Mouse (Mus musculus) MEL (cell line): ENCODE measurements around the gene Scaf4. TPM values are rescaled to one million over a fixed set of nuclear protein-coding genes. Genes with fewer than 3 reads are reported as not detected.
A peak's percentile ranks its signal among the peaks of the same experiment; 100 is the strongest.

ENCODE experiments used
- DNase-seq: peaks from one replicate; pipeline ENCODE4 v3.0.0; 2011; ENCODE audit warnings: low read depth, low spot score
- H3K27ac ChIP-seq: 2 replicates; pipeline ENCODE4 v1.5.1; 2012; ENCODE audit warnings: low read depth, mild to moderate bottlenecking, control low read depth, low read length, moderate library complexity; ENCODE audit not compliant: control insufficient read depth
- H3K27me3 ChIP-seq, 2 experiments: fragments of 150-350 bp in 1 of 2; sonication (generic) in 1 of 2; 2 replicates each; pipeline ENCODE4 v1.6.1; 2012; ENCODE audit warnings: low read length in 2 of 2, mild to moderate bottlenecking in 2 of 2, improper control_type of control experiment in 1 of 2, moderate library complexity in 1 of 2; ENCODE audit not compliant: insufficient read depth in 2 of 2, control insufficient read depth in 1 of 2
- H3K36me3 ChIP-seq, 2 experiments: 2 replicates each; pipeline ENCODE4 v1.6.1; 2012 to 2014; ENCODE audit warnings: low read length in 2 of 2, improper control_type of control experiment in 1 of 2, inconsistent platforms in 1 of 2, mild to moderate bottlenecking in 1 of 2; ENCODE audit not compliant: insufficient read depth in 2 of 2, control insufficient read depth in 1 of 2
- H3K4me1 ChIP-seq, 2 experiments: fragments of 150-350 bp in 1 of 2; sonication (generic) in 1 of 2; 2 replicates each; pipeline ENCODE4 v1.6.1; 2012; ENCODE audit warnings: low read length in 2 of 2, improper control_type of control experiment in 1 of 2, mild to moderate bottlenecking in 1 of 2; ENCODE audit not compliant: insufficient read depth in 2 of 2, control insufficient read depth in 1 of 2
- H3K4me3 ChIP-seq, 2 experiments: fragments of 150-350 bp in 1 of 2; sonication (generic) in 1 of 2; 2 replicates each; pipeline ENCODE4 v1.5.1; 2012; ENCODE audit warnings: low read depth in 2 of 2, low read length in 2 of 2, mild to moderate bottlenecking in 2 of 2, moderate library complexity in 2 of 2, control low read depth in 1 of 2, improper control_type of control experiment in 1 of 2; ENCODE audit not compliant: control insufficient read depth in 1 of 2, insufficient read depth in 1 of 2
- H3K79me2 ChIP-seq: 2 replicates; pipeline ENCODE4 v1.6.1; 2012; ENCODE audit warnings: mild to moderate bottlenecking, low read length, moderate library complexity; ENCODE audit not compliant: control insufficient read depth, poor library complexity, insufficient read depth
- H3K9ac ChIP-seq: 2 replicates; pipeline ENCODE4 v1.6.1; 2012; ENCODE audit warnings: low read depth, mild to moderate bottlenecking, control low read depth, low read length, moderate library complexity; ENCODE audit not compliant: control insufficient read depth, poor library complexity, severe bottlenecking
- H3K9me3 ChIP-seq: fragments of 150-350 bp; sonication (generic); replicated peaks from 2 replicates; pipeline ENCODE4 v1.6.1; 2012; ENCODE audit warnings: mild to moderate bottlenecking, low read length, improper control_type of control experiment, moderate library complexity; ENCODE audit not compliant: insufficient read depth
- BHLHE40 ChIP-seq: IDR thresholded peaks from 2 replicates; pipeline ENCODE4 v1.6.1; 2012; ENCODE audit warnings: low read depth, mild to moderate bottlenecking, inconsistent platforms, low read length, improper control_type of control experiment, borderline replicate concordance
- CTCF ChIP-seq, 3 experiments: IDR thresholded peaks in 2 of 3; conservative IDR thresholded peaks in 1 of 3; 2 replicates each; pipeline ENCODE4 v1.5.1; 2011 to 2012; ENCODE audit warnings: low read length in 3 of 3, low read depth in 2 of 3, mild to moderate bottlenecking in 2 of 3, improper control_type of control experiment in 1 of 3, inconsistent platforms in 1 of 3, mixed read lengths in 1 of 3, moderate library complexity in 1 of 3; ENCODE audit not compliant: control insufficient read depth in 1 of 3, insufficient read depth in 1 of 3, poor library complexity in 1 of 3, severe bottlenecking in 1 of 3
- E2F4 ChIP-seq: IDR thresholded peaks from 2 replicates; pipeline ENCODE4 v1.6.1; 2011; ENCODE audit warnings: low read depth, low read length, improper control_type of control experiment, borderline replicate concordance
- ELF1 ChIP-seq: IDR thresholded peaks from 2 replicates; pipeline ENCODE4 v1.6.1; 2014; ENCODE audit warnings: low read depth, mild to moderate bottlenecking, inconsistent platforms, low read length, improper control_type of control experiment, moderate library complexity
- EP300 ChIP-seq, 2 experiments: IDR thresholded peaks; 2 replicates each; pipeline ENCODE4 v1.6.1; 2011; ENCODE audit warnings: improper control_type of control experiment in 2 of 2, low read length in 2 of 2, low read depth in 1 of 2, mild to moderate bottlenecking in 1 of 2
- ETS1 ChIP-seq: IDR thresholded peaks from 2 replicates; pipeline ENCODE4 v1.6.1; 2012; ENCODE audit warnings: low read depth, mild to moderate bottlenecking, inconsistent platforms, low read length, improper control_type of control experiment, moderate library complexity
- GABPA ChIP-seq: IDR thresholded peaks from 2 replicates; pipeline ENCODE4 v1.6.1; 2012; ENCODE audit warnings: low read depth, mild to moderate bottlenecking, inconsistent platforms, low read length, improper control_type of control experiment, moderate library complexity
- GATA1 ChIP-seq: IDR thresholded peaks from 2 replicates; pipeline ENCODE4 v1.6.1; 2011; ENCODE audit warnings: low read depth, low read length, improper control_type of control experiment
- HCFC1 ChIP-seq: IDR thresholded peaks from 2 replicates; pipeline ENCODE4 v1.6.1; 2012; ENCODE audit warnings: low read depth, mild to moderate bottlenecking, inconsistent platforms, low read length, improper control_type of control experiment, moderate library complexity
- JUND ChIP-seq: IDR thresholded peaks from 2 replicates; pipeline ENCODE4 v1.6.1; 2011; ENCODE audit warnings: low read depth, mild to moderate bottlenecking, improper control_type of control experiment, low read length
- KAT2A ChIP-seq: conservative IDR thresholded peaks from 2 replicates; pipeline ENCODE4 v1.6.1; 2012; ENCODE audit warnings: low read depth, low read length, improper control_type of control experiment, inconsistent platforms
- MAFK ChIP-seq: IDR thresholded peaks from 2 replicates; pipeline ENCODE4 v1.6.1; 2011; ENCODE audit warnings: low read depth, mild to moderate bottlenecking, low read length, improper control_type of control experiment, borderline replicate concordance
- MAX ChIP-seq: IDR thresholded peaks from 2 replicates; pipeline ENCODE4 v1.6.1; 2011; ENCODE audit warnings: low read length, improper control_type of control experiment
- MAZ ChIP-seq: IDR thresholded peaks from 2 replicates; pipeline ENCODE4 v1.6.1; 2012; ENCODE audit warnings: low read depth, mild to moderate bottlenecking, inconsistent platforms, low read length, improper control_type of control experiment
- MXI1 ChIP-seq: IDR thresholded peaks from 2 replicates; pipeline ENCODE4 v1.6.1; 2011; ENCODE audit warnings: mild to moderate bottlenecking, low read depth, low read length, improper control_type of control experiment
- MYB ChIP-seq: IDR thresholded peaks from 2 replicates; pipeline ENCODE4 v1.6.1; 2011; ENCODE audit warnings: mild to moderate bottlenecking, low read depth, low read length, improper control_type of control experiment
- NELFE ChIP-seq: IDR thresholded peaks from 2 replicates; pipeline ENCODE4 v1.6.1; 2011; ENCODE audit warnings: low read depth, low read length, improper control_type of control experiment
- NRF1 ChIP-seq: IDR thresholded peaks from 2 replicates; pipeline ENCODE4 v1.6.1; 2014; ENCODE audit warnings: low read depth, mild to moderate bottlenecking, inconsistent platforms, low read length, improper control_type of control experiment, moderate library complexity; ENCODE audit not compliant: poor library complexity, insufficient read depth, severe bottlenecking
- POLR2A ChIP-seq, 2 experiments: IDR thresholded peaks; 2 replicates each; pipeline ENCODE4 v1.6.1; 2011 to 2012; ENCODE audit warnings: low read length in 2 of 2, mild to moderate bottlenecking in 2 of 2, control low read depth in 1 of 2, improper control_type of control experiment in 1 of 2, low read depth in 1 of 2, moderate library complexity in 1 of 2; ENCODE audit not compliant: control insufficient read depth in 1 of 2, insufficient read depth in 1 of 2, poor library complexity in 1 of 2
- POLR2AphosphoS2 ChIP-seq: IDR thresholded peaks from 2 replicates; pipeline ENCODE4 v1.6.1; 2011; ENCODE audit warnings: low read length, improper control_type of control experiment
- POLR2AphosphoS5 ChIP-seq: IDR thresholded peaks from 2 replicates; pipeline ENCODE4 v1.6.1; 2012; ENCODE audit warnings: low read depth, borderline replicate concordance, mild to moderate bottlenecking, inconsistent platforms, low read length, moderate library complexity, mixed read lengths
- RAD21 ChIP-seq: IDR thresholded peaks from 2 replicates; pipeline ENCODE4 v1.6.1; 2011; ENCODE audit warnings: mild to moderate bottlenecking, low read depth, low read length, improper control_type of control experiment
- RCOR1 ChIP-seq: IDR thresholded peaks from 2 replicates; pipeline ENCODE4 v1.6.1; 2012; ENCODE audit warnings: low read depth, mild to moderate bottlenecking, inconsistent platforms, low read length, improper control_type of control experiment
- SIN3A ChIP-seq: IDR thresholded peaks from 2 replicates; pipeline ENCODE4 v1.6.1; 2012; ENCODE audit warnings: low read length, improper control_type of control experiment, inconsistent platforms
- TBP ChIP-seq: IDR thresholded peaks from 2 replicates; pipeline ENCODE4 v1.8.0; 2011; ENCODE audit warnings: low read depth, low read length, improper control_type of control experiment
- UBTF ChIP-seq: IDR thresholded peaks from 2 replicates; pipeline ENCODE4 v1.6.1; 2012; ENCODE audit warnings: low read depth, mild to moderate bottlenecking, inconsistent platforms, low read length, improper control_type of control experiment, moderate library complexity, borderline replicate concordance; ENCODE audit not compliant: insufficient read depth
- USF1 ChIP-seq: IDR thresholded peaks from 2 replicates; pipeline ENCODE4 v1.6.1; 2014; ENCODE audit warnings: low read depth, mild to moderate bottlenecking, inconsistent platforms, low read length, improper control_type of control experiment, moderate library complexity
- USF2 ChIP-seq, 2 experiments: IDR thresholded peaks; 2 replicates each; pipeline ENCODE4 v1.6.1; 2011 to 2012; ENCODE audit warnings: improper control_type of control experiment in 2 of 2, low read length in 2 of 2, borderline replicate concordance in 1 of 2, inconsistent platforms in 1 of 2, low read depth in 1 of 2, mild to moderate bottlenecking in 1 of 2; ENCODE audit not compliant: insufficient read depth in 1 of 2
- ZC3H11A ChIP-seq: IDR thresholded peaks from 2 replicates; pipeline ENCODE4 v1.6.1; 2012; ENCODE audit warnings: low read depth, mild to moderate bottlenecking, inconsistent platforms, low read length, improper control_type of control experiment
- ZKSCAN1 ChIP-seq: IDR thresholded peaks from 2 replicates; pipeline ENCODE4 v1.6.1; 2012; ENCODE audit warnings: low read depth, mild to moderate bottlenecking, inconsistent platforms, low read length, improper control_type of control experiment, moderate library complexity
- ZMIZ1 ChIP-seq: IDR thresholded peaks from 2 replicates; pipeline ENCODE4 v1.6.1; 2012; ENCODE audit warnings: low read depth, mild to moderate bottlenecking, inconsistent platforms, low read length, improper control_type of control experiment, moderate library complexity
- ZNF384 ChIP-seq: IDR thresholded peaks from 2 replicates; pipeline ENCODE4 v1.6.1; 2012; ENCODE audit warnings: low read depth, mild to moderate bottlenecking, inconsistent platforms, low read length, improper control_type of control experiment
- polyA plus RNA-seq, 2 experiments: library from polyadenylated mRNA; stranded (reverse) in 1 of 2; unstranded in 1 of 2; fragments of >175 nt in 1 of 2; fragments of >200 nt in 1 of 2; gene quantifications; 2 replicates each; pipeline versions ENCODE4 v1.2.1 to v1.2.4; 2012; ENCODE audit warnings: low replicate concordance in 2 of 2, low read depth in 1 of 2; ENCODE audit not compliant: insufficient read length in 2 of 2, insufficient read depth in 1 of 2, missing spikeins in 1 of 2
- total RNA-seq: library from RNA; depleted of rRNA; stranded (reverse); fragments of 300-350 nt; gene quantifications from 2 replicates; pipeline ENCODE4 v1.2.3, GENCODE M21; 2012

Scaf4 gene
- total and polyA plus RNA-seq, 3 experiments = 12.3 to 56.2 TPM; not detected in 1

DNA sequence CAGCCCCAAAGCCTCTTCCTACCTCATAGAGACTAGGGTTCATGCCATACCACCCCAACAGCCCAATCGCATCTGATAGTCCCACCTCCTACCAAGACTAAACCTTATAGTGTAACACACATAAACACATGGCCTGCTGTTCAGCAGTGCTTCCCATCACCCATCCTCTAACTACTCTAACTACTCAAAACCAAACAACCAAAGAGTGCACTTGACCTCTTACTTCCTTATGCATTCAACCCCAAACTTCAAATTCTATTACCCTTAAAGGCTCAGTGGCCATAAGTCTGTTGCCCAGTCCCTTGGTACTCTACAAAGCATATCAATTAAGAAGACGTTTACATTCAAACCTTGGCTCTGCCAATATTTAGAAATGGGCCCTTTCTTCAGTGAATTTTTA lies 3.8 kb downstream of the Scaf4 start:
- Histone ChIP-seq H3K27me3 (no peaks in the 10 kb centered on the region), H3K4me1 (peaks cover 20 to 33% of the 10 kb centered on the region in 2 experiments), H3K9me3 (no peaks in the 10 kb centered on the region), H3K79me2 (peaks cover 79% of the 10 kb centered on the region), H3K4me3 (no peak overlapping the region), H3K9ac (no peak overlapping the region), H3K27ac (no peak overlapping the region), H3K36me3 (peaks cover 6 to 44% of the 10 kb centered on the region in 2 experiments)
- DNase-seq = peak; percentile 27
- no peak for TF ChIP-seq POLR2AphosphoS5
- no peak for TF ChIP-seq UBTF
- no peak for TF ChIP-seq USF2 (IDR thresholded peaks at IDR 0.05; ENCODE audit: borderline replicate concordance in 1 of 2, insufficient read depth in 1 of 2, low read depth in 1 of 2, low read length in 2 of 2)
- TF ChIP-seq GATA1 = no peak
- no peak for TF ChIP-seq E2F4

DNA sequence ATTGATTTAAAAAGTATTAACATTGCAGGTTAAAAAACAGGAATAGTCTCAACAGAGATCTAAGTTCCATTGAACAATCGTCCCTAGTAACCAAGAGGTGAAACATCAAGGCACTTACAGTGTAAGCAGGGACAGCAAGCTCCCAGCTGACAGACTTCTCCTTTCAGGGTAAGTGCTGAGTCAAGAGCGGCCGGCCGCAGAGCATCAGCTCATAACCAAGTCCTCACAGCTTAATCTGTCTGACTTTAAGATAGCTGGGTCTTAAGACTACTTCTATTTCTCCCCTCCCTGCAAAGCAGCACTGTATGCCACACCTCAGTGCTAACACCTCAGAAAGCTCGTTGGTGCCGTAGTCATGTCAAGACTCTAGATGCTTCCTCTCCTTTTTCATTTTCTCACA lies 5.2 kb downstream of the Scaf4 start:
- peaks cover 20 to 28% of the 10 kb centered on the region in 2 experiments for H3K4me1 ChIP-seq
- H3K36me3 ChIP-seq = peaks cover 6 to 47% of the 10 kb centered on the region in 2 experiments
- H3K9me3 ChIP-seq = no peaks in the 10 kb centered on the region
- H3K79me2 ChIP-seq = peaks cover 84% of the 10 kb centered on the region
- H3K4me3 ChIP-seq = no peak overlapping the region; a peak in 1 of 4 replicates
- no peaks in the 10 kb centered on the region for H3K27me3 ChIP-seq
- DNase-seq = peak; percentile 95
- peak overlapping the region; percentile 55 for H3K27ac ChIP-seq
- H3K9ac ChIP-seq = peak overlapping the region; percentile 35; the same call in 1 of the 2 replicates
- peak; percentile 63; the same call in 1 of the 2 replicates for TF ChIP-seq MAFK
- TF ChIP-seq NRF1 = no peak
- TF ChIP-seq ETS1 = peak; percentile 97
- TF ChIP-seq ZNF384 = no peak
- TF ChIP-seq ELF1 = no peak
- TF ChIP-seq RCOR1 = no peak
- no peak for TF ChIP-seq HCFC1
- no peak for TF ChIP-seq UBTF
- no peak for TF ChIP-seq POLR2AphosphoS5
- TF ChIP-seq MAZ = no peak
- no peak for TF ChIP-seq ZMIZ1
- TF ChIP-seq GATA1 = peak; percentile 38; the same call in 1 of the 2 replicates
- TF ChIP-seq SIN3A = peak; percentile 96
- no peak for TF ChIP-seq RAD21
- TF ChIP-seq MAX = no peak
- no peak; the same call in 1 of the 2 replicates for TF ChIP-seq GABPA
- no peak for TF ChIP-seq CTCF (IDR thresholded peaks at IDR 0.05 in 2 of 3, conservative IDR thresholded peaks at IDR 0.05 in 1 of 3; ENCODE audit: control insufficient read depth in 1 of 3, insufficient read depth in 1 of 3, low read depth in 2 of 3, low read length in 3 of 3, poor library complexity in 1 of 3, severe bottlenecking in 1 of 3)
- TF ChIP-seq NELFE = no peak
- TF ChIP-seq MXI1 = peak; percentile 77
- no peak for TF ChIP-seq ZC3H11A
- no peak for TF ChIP-seq KAT2A
- no peak for TF ChIP-seq MYB
- no peak for TF ChIP-seq BHLHE40
- TF ChIP-seq POLR2A (IDR thresholded peaks at IDR 0.05; ENCODE audit: control insufficient read depth in 1 of 2, insufficient read depth in 1 of 2, low read depth in 1 of 2, low read length in 2 of 2, poor library complexity in 1 of 2) = peak in 1 of 2 experiments; percentile 26; a peak in 1 of 4 replicates
- TF ChIP-seq JUND = no peak
- no peak for TF ChIP-seq ZKSCAN1
- TF ChIP-seq TBP = peak; percentile 65; the same call in 1 of the 2 replicates
- TF ChIP-seq POLR2AphosphoS2 = no peak
- TF ChIP-seq EP300 (IDR thresholded peaks at IDR 0.05; ENCODE audit: low read depth in 1 of 2, low read length in 2 of 2) = peak; percentile 53 to 65
- TF ChIP-seq USF1 = no peak
